Mouse (Mus musculus): Measurements from ENCODE around the gene Fndc11. TPM values are rescaled to one million over a fixed set of nuclear protein-coding genes. Genes with fewer than 3 reads are reported as not detected.
"Not testable (repeated sequence)": the region's sequence is repeated elsewhere in the genome, so short reads cannot be mapped to it uniquely, and the experiment has no call there.

The Fndc11 gene
- not detected for total RNA-seq (2021)
- long read RNA-seq, experiment 1, result 0 reads
- long read RNA-seq, experiment 2, result 0 reads

DNA sequence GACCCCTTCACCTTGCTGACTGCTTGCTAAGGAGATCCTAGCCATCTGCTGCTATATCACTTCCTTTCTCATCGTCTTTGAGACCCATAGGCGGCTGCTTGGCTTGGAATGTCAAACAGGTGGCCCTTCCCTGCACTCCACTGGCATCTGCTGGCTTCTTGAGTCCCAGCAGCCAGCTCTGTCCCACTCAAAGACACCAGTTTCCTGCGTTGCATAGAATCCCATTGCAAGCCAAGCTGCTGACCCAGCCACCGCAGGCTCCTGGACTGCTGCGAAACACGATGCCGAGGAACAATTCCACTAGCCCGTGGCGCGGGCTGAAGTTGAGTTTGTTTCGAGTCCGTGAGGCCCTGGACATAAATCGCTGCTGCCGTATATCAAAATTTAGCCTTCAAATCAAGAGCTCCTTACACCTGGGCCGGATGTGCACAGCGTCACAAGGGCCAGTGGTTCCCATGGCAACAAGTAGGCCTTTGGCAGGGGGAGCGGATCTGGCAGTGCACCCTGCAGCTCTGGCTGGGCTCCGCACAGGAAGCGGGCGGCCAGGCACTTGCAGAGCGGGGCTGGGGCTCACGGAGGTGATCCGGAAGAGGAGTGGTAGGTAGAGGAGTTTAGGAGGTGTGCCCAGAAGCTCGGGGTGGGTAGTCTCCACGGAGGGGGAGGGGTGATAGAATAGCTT lies at the start of gene Fndc11:
Gene Fndc11 (plus strand): TSS at position 476 of the 679 bp plus-strand sequence.
- H3K27ac ChIP-seq, result peak within 1 kb of the TSS; percentile 68
- TF ChIP-seq CTCF (conservative IDR thresholded peaks at IDR 0.05), result peak; percentile 39
- DNase-seq (ENCODE audit: low spot score in 2 of 2), result peak; percentile 46 to 60

DNA sequence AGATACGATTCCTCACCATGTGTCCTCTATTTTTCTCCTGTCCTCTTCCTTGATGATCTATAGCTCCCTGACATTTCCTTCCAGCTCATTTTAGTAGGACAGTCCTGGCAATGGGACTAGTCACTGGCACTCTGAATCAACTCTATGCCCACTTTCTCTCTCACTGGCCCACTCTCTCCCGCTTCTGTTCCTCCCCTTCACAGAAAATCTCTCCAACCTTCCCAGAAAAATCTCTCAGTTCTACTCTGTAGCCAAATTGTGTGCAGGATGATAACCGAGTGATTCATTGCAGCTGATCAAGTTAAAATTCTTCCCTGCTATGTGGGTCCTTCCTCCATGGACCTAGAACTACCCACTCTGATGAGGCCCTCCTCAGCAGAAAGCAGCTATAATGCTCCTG lies 45.2 kb upstream of the Fndc11 start:
- Histone ChIP-seq H3K4me3 (no peak overlapping the region), H3K27ac (no peak overlapping the region)
- no peak for DNase-seq (ENCODE audit: low spot score in 2 of 2)
- TF ChIP-seq CTCF (conservative IDR thresholded peaks at IDR 0.05), result no peak

More for the DNA sequence above, at the start of gene Fndc11:
- peak within 1 kb of the TSS; percentile 50 for H3K4me3 ChIP-seq

DNA sequence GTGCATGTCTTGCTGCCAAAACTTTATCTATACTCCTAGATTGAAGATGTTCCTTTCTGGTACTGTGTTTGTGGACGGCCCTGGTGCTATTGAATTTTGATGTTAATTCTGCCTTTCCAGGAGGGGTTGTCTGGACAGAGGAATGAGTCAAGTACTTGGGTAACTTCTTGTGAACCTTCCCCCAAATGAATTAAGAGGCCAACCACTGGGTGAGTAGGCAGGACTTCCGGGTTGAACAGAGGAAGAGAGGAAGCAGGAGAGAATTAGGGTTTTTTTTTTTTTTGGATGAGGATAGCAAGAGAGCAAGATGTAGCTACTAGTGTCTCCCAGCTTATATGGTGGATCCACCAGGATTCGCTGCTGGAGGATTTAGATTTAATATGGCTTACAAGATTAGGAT lies 41.8 kb upstream of the Fndc11 start:
- no peak for DNase-seq (ENCODE audit: low spot score in 2 of 2)
- H3K27ac ChIP-seq, result no peak overlapping the region
- no peak overlapping the region for H3K4me3 ChIP-seq
- TF ChIP-seq CTCF (conservative IDR thresholded peaks at IDR 0.05), result no peak

DNA sequence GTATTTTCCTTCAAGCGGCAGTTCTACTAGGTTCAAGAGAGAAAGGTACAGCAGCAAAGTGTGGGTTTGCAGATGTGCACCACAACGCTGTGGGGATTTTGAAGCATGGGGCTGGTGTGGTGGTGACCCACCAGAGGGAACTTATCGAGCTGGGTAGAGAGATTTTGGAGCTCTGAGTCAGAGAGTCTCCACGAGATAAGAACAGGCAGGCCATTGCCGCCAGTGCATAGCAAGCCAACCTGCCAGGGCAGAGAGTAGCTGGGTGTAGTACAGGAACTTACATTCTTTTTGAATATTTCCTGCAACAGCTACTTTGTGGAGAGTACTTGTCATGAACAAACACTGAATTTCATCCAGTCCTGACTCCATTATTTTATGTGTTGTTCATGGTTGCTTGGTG lies 41.3 kb upstream of the Fndc11 start:
- no peak overlapping the region for H3K4me3 ChIP-seq
- TF ChIP-seq CTCF (conservative IDR thresholded peaks at IDR 0.05), result no peak
- no peak for DNase-seq (ENCODE audit: low spot score in 2 of 2)
- no peak overlapping the region for H3K27ac ChIP-seq

DNA sequence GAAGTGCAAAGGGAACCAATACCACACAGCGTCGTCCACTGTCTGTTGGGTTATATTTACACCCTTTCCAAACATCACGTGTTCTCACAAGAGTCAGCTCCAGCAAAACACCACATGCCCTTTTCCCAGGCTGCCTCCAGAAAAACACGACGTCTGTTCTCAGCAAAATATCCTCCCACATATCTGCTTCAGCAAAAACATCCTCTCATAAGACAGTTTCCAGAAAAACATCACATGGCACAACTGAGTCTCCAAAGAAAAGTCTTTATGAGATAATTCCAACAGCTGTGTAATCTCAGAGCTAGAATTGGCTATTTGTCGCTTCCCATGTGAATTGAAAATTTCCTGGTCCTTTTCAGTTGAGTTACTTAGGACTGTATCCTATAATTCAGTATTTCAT lies 38.9 kb upstream of the Fndc11 start:
- no peak for DNase-seq (ENCODE audit: low spot score in 2 of 2)
- TF ChIP-seq CTCF (conservative IDR thresholded peaks at IDR 0.05), result no peak
- Histone ChIP-seq H3K4me3 (no peak overlapping the region), H3K27ac (no peak overlapping the region)

DNA sequence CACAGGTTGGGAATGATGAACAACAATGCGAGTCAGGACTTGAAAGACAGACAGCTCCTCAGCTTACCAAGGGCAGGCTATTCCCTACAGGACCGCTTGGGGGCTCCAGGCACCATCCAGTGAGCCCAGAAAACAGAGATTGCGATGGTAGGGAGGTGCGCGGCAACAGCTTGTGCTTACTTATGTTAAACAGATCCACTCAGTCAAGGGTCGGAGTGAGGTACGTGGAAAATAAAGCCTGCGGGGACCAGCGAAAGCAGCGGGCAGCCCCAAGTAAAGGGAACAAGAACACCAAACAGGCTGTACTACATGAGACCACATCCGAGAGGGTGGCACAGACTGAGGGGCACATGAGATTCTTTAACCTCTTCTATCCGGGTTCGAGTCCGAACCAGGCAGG lies 33.2 kb upstream of the Fndc11 start:
- peak; percentile 93 for TF ChIP-seq CTCF (conservative IDR thresholded peaks at IDR 0.05)
- DNase-seq (ENCODE audit: low spot score in 2 of 2), result peak; percentile 89

DNA sequence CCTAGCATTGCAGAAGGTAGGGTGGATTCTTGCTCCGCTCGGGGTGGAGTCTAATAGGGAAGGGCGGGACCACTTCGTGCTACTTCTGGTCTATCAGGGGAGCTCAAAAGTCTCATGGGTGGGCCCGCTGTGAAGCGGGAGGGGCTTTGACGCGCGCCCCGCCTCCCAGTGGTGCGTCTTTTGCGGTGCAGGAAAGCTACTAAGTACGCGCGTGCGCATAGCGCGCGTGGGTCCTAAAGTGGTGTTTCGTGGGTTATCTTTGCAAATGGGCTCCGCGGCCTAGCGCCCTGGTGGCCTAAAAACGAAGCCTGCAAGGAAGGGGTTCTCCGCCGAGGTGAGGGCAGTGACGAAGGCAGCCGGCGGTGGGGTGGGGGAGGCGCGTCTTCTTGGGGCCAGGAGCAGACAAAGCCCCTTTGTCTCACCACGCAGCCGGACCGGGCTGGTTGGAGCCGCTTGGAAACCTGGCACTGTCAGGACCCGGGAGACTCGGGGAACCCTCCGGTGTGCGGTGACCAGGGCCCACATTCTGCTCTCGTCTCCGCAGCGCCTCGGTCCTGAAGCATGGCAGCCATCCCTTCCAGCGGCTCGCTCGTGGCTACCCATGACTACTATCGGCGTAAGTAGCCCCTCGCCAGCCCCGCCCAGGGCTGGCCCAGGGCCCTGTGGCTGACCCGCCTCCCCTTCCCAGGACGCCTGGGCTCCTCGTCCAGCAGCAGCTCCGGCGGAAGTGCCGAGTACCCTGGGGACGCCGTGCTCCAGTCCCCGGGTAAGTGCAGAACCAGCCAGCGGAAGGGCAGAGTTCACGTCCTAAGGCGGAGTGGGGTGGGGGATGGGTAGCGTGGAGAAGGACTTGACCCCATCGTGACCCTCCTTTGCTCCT lies 32.5 kb upstream of the Fndc11 start, which contains the start of gene Ppdpf:
Gene Ppdpf (plus strand): TSS at position 127 of the 880 bp plus-strand sequence.
- H3K4me3 ChIP-seq, result peak within 1 kb of the TSS; percentile 88
- peak within 1 kb of the TSS; percentile 97 for H3K27ac ChIP-seq
- peak; percentile 91 to 97 for DNase-seq (ENCODE audit: low spot score in 2 of 2)
- TF ChIP-seq CTCF (conservative IDR thresholded peaks at IDR 0.05), result peak; percentile 48

More for the DNA sequence above, 33.2 kb upstream of the Fndc11 start:
- Histone ChIP-seq H3K4me3 (peak overlapping the region; percentile 88), H3K27ac (peak overlapping the region; percentile 97)

DNA sequence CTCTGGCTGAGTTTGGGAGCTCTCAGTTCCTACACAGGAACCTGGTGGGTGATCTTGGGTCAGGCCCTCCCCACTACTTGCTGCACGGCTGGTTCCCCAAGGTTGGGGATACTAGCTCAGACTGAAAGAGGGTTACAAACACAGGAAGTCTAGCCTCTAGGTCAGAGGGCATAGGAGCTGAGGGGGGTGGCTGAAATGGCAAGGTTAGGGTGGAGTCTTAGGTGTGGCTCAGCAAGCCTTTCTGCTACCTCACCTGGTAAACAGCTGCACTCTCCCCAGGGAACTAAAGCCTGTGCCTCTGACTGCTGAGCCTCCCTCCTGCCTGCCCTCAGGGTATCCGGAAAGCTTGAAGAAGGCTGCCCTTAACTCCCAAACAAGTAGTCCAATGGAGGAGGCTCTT lies 31.1 kb upstream of the Fndc11 start:
- TF ChIP-seq CTCF (conservative IDR thresholded peaks at IDR 0.05), result no peak
- no peak for DNase-seq (ENCODE audit: low spot score in 2 of 2)
- H3K4me3 ChIP-seq, result no peak overlapping the region
- H3K27ac ChIP-seq, result peak overlapping the region; percentile 51; the same call in 1 of the 2 replicates

DNA sequence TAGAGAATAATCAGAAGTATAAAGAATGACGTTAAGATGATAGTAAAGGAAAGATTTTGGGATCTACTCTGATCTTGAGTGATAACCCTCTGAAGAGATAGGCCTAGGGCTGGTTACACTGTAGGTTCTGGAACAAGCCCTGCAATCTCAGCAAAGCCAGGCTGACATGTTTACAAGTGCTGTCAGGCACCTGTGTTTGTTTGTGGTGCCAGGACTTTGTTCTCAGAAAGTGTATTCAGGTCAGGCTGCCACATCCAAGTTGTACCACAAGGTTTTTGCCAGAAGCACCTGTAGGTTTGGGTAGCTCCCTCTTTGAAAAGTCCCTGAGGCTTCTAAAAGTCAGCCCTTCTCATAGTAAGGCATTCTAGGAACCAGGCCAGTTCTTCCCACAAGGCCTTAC lies 30.5 kb upstream of the Fndc11 start:
- TF ChIP-seq CTCF (conservative IDR thresholded peaks at IDR 0.05), result no peak
- no peak for DNase-seq (ENCODE audit: low spot score in 2 of 2)
- Histone ChIP-seq H3K27ac (peak overlapping the region; percentile 51; the same call in 1 of the 2 replicates), H3K4me3 (no peak overlapping the region)

DNA sequence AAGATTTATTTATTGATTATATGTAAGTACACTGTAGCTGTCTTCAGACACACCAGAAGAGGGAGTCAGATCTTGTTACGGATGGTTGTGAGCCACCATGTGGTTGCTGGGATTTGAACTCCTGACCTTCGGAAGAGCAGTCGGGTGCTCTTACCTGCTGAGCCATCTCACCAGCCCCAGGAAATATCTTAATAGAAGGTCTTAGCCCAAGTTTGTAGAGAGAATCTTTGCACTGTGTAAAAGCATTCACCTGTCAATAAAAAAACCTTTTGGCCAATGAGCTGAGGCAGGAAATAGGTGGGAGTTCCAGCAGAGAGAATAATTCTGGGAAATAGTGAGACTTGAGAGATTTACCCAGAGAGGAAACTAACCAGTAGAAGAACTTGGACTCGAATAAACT lies 28.4 kb upstream of the Fndc11 start:
- not testable (repeated sequence) for H3K4me3 ChIP-seq

DNA sequence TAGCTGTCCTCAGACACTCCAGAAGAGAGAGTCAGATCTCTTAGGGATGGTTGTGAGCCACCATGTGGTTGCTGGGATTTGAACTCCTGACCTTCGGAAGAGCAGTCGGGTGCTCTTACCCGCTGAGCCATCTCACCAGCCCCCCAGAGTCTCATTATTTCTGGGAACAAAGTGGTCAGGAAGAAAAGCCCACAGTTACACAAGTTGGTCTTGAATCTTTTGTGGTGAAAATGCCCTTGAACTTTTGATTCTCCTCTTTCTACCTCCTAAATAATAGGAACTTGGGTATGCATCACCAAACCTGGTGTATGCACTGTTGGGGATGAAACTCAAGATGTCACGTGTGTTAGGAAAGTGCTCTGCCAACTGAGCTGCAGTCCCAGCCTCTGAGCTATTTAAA lies 27.9 kb upstream of the Fndc11 start:
- DNase-seq (ENCODE audit: low spot score in 2 of 2), result no peak
- TF ChIP-seq CTCF (conservative IDR thresholded peaks at IDR 0.05), result no peak
- no peak overlapping the region for H3K4me3 ChIP-seq
- no peak overlapping the region for H3K27ac ChIP-seq

More for the DNA sequence above, 28.4 kb upstream of the Fndc11 start:
- not testable (repeated sequence) for H3K27ac ChIP-seq; DNase-seq (ENCODE audit: low spot score in 2 of 2)

DNA sequence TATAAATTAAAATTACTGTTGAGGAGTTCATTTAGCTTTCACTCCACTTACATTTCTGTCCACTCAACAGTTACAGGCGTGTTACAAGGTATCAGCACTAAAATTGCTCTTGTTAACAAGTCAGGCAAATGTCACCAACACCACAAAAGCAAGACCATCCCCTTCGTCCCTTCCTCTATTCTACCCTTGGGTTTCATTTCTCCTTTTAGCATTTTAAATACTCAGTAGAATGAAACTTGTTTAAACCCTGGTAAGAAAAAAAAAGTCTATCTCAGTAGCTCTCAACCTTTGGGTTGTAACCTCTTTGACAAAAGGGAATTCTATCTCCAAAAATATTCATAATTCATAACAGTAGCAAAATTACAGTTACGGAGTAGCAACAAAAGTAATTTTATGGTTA lies 26.8 kb upstream of the Fndc11 start:
- Histone ChIP-seq H3K27ac (no peak overlapping the region), H3K4me3 (no peak overlapping the region)
- no peak for TF ChIP-seq CTCF (conservative IDR thresholded peaks at IDR 0.05)
- no peak for DNase-seq (ENCODE audit: low spot score in 2 of 2)

DNA sequence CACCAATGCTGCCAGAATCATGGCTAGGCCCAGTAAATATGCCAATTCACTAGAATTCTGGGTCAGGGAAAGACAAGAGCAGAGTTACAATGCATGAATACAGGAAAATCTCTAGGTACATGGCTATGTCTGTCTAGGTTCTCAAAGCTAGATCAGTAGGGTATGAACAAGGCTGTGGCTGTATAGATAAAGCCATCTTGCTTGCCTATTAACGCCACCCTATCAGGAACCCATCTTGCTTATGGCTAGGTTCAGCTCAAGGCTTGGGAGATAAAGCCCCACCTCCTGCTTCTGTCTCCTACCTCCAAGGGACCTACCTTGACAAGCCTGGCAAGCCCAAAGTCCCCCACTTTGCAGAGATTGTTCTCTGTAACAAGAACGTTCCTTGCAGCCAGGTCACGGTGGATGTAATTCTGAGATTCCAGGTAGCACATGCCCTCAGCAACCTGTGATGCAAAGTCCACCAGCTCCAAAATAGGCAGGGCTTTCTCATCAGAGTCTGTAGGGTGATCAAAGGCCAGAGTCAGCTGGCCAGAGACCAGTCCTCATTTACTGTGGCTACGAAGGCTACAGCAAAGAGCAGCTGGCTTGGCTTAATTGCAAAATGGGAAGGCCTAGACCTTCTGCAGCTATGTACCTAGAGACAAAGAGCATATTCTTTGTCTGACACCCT lies 23.0 kb upstream of the Fndc11 start:
- TF ChIP-seq CTCF (conservative IDR thresholded peaks at IDR 0.05), result no peak
- no peak overlapping the region for H3K27ac ChIP-seq
- DNase-seq (ENCODE audit: low spot score in 2 of 2), result no peak
- no peak overlapping the region for H3K4me3 ChIP-seq
